Mouse (Mus musculus) right cerebral cortex, postnatal 14 days (tissue): Measurements from ENCODE around the gene Efcab6.

ENCODE experiments used
- DNase-seq: peaks from one replicate; pipeline ENCODE4 v3.0.0; 2022

Gene Efcab6

DNA sequence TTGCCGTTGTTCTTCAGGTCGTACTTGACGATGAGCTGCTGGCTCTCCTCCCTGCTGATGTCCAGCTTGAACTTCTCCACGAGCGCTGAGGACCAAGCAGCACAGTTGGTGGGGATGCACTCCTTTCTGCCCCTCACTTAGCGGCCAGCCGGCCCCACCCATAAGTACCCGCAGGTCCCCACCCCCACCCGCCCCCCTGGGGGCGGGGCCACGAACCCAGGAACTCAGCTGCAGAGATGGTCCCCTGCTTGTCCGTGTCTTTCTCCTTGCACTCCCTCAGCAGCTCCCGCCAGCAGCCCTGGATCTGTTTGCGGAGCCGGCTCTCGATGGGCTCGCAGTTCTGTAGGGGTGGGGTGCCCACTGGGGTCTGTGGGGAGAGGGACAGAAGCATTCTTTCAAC lies 194.2 kb downstream of the Efcab6 start:
- DNase-seq = no peak

DNA sequence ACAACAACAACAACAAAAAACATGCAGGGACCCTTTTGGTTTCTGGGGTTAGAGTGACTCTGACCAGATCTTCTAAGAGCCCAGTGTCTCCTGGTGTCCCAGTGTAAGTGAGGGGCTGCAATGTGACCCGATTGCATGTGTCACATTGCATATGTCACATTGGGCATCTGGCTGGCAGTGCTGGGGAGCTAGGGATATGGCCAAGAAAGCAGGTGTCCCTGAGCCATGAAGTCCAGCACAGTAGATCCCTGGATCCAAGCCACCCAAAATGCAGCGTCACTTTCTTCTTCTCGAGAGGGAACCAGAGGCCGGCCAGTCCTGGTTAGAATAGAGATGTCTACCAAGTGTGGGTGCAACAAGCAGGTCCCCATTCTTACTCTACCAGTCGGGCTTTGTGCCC lies 199.6 kb downstream of the Efcab6 start:
- DNase-seq = no peak

DNA sequence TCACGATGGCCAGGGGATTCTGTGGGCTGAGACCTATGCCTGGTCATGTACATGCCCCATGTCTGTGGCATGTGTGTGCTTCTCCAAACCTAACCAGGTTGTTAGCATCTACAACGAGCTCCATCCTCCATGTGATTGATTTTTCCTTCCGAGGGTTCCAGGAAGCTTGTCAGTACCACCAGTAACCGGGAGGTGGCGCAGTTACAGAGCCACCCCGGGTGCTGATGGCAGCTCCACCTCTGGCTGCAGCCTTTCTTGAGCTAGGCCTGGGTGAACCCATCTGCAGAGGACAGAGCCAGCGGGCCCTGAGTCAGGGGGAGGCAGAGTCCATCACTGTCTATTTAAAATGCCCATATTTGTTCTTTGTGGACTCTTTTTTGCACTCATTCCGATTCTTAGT lies 208.1 kb downstream of the Efcab6 start:
- DNase-seq = peak; percentile 77

DNA sequence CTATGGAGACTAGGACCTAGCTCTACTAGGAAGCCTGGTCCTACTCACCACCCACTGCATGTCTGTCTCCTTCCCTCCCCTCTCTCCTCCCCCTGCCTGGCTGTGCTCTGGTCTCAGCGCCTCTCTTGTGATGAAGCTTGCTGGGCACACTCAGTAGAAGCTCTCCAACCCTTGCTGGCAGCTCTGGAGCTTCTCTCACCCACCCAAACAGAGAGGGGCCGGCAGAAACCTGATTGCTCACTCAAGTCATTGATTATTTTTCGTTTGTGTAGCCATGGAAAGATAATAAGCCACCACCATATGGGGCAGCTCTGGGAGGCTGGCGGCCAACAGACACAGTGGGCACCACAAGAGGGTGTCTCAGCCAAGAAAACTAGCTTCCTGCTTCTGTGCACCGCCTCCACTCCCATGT lies 211.8 kb downstream of the Efcab6 start:
- DNase-seq = no peak

DNA sequence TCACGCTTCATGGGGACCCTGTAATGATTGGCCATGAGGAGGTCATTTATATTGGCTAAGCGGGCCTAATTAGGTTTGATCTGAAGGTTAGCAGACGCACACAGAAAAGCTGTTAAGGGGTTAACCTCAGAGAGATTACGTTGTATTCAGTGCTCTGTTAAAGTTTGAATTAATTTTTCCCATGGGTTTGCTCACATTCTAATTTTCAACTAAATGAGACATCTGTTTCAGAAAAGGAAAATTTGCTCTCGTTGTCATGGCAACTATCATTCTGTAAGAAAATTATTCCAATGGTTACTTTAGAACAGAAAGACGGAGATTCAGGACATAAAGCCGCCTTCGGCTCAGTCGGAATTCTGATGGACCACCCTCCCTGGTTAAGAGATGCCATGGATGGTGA lies 217.0 kb downstream of the Efcab6 start:
- DNase-seq = no peak

DNA sequence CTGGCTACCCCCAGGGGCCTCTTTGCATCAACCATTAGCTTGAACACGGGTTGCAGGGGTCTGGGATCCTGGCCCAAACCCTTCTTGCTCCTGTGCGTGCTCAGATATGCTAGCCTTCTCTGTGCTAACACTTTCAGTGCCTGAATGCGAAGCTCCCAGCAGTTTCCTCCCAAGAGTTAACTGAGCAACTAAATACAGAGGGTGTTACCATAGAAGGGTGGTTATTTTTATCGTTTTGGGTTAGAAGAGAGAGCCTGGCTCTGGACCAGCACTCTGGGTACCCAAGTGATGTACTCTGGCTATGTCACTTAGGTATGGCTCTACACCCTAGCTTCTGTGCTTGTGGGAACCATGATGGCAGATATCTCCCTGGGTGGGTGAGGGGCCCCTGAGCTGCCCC lies 217.7 kb downstream of the Efcab6 start:
- DNase-seq = peak; percentile 60

DNA sequence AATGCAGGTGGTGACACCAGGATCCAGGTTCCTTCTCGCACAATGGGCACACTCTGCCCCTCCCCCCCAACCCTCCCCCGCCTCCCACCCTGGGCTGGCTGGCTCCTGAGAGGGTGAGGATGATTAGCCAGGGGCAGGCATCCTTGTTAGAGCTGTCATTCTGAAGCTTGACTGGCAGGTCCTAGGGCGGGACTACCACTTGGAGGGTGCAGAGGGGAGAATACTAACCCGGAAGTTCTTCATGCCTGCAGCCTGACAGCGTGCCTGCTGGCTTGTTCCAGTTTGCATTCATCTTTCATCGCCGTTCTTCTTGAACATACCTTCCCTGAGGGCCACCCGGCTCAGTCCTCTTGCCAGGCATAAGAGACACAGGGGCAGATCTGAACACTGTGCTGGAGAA lies 218.6 kb downstream of the Efcab6 start:
- no peak for DNase-seq

DNA sequence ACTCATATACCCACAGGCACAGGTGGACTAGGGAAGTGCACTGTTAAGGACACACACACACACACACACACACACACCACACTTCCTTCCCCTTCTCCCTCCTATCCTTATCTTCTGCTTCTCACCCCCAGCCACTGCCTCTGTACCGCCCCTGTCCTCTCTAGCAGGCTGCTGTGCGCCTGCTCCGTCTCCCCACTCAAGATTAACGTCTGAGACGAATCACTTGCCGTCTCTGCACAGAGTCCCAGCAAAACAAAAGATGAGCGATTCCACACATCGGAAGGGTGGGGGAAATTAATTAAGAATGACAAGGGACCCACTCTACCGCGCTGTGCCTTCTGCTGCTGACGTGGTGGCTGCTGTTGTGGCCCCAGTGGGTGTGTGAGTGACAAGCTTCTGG lies 219.4 kb downstream of the Efcab6 start:
- no peak for DNase-seq

DNA sequence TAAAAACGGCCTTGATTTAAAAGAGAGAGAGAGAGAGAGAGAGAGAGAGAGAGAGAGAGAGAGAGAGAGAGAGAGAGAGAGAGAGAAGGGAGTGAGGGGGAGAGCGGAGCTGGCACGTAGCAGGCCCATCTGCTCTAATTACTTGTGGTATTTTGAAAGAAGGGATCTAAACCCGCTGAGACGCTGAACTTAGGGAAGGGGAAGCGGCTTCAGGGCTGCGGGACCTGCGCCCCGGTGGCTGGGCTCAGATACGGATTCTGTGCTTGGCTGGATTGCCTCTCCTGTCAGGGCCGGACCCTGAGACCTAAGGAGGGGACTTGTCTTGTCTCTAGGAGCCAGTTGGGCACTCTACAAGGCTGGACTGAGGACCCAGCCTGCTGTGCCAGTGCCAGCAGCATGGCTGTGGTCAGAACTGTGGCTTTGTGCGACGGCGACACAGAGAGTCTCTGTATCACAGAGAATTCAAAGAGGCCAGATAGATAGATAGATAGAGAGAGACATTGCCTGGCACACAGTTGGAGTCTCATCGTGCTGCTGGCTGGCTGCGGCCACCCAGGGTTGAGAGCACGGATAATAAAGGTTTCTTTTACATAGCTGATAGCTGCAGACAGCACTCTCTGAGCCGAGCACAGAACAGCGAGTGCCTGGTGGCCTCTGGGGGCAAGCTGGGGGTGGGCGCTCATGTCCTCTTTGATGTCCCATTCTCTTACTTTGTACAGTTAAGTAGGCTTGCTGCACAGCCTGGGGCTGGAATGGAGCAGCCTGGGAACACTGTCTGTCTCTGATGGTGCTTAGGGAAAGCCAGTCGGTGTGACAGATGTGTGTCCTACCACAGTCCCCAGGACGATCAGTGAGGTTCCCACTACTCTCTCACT lies 222.0 kb downstream of the Efcab6 start:
- no peak for DNase-seq

DNA sequence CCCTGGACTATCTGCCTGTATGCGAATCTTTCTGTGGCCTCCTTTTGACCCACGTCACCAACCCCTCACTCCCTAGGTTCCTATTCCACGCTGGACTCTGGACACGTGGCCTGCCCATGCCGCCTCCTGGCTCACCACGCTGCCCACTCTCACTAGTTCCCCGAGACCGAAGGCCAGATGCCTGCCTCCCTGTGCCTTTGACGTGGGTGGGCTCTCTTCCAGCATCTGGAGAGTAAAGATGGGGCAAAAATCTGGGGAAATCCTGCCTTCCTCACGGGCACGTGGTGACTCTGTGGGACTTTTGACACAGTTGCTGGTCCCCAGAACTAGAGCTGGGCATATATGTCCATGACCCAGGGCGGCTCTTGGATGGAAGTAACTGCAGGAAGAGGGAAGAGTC lies 222.8 kb downstream of the Efcab6 start:
- DNase-seq = no peak

DNA sequence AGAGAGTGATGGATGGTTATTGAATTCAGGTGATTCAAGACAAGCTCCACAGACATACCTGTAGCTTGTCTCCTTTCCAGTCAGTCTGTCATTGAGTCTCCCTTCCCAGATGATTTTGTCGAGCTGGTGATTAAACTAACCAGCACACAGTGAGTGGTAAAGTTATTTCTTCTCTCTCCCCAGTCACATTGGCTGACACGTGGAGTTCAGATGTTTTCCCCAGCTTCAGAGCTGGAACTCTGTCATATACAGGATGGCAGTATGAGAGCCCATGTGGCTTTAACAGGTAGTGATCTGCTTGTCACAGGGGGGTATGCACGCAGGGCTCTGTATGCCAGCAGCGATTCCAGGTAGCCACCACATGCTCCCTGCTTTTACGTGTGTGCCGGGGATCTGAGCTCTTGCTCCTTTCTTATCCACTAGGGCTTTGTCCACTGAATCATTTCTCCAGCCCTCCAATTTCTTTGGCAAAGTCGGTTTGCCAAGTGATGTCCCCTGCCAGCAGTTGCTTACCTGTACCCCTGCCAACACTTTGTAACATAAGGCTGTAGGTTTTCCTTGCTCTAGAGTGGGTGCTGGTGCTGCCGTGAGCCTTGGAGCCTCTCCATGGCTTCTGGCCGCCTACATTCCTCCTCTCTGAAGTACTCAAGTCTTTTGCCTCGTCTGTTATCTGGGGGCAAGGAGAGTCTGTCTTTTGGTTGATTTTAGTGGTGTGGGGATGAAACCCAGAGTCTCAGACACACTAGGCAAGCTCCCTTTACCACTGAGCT lies 224.0 kb downstream of the Efcab6 start:
- no peak for DNase-seq

DNA sequence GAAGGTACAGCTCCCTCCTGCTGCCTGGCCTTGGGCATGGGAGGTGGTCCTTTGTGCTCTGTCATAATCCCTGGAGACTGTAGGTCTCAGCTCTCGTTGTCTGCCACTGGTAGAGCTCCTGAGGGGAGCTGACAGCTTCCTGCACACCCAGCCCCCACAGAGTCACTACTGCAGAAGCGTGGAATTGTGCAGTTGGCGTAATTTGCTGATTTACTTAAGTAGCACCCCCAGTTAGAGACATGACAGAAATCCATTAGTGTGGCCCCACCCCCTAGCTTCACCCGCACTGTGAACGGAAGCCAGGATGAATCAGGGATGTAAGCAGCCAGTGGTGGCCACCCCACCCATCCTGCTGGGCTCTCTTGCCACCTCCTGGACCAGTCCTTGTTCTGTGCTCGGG lies 232.9 kb downstream of the Efcab6 start:
- peak; percentile 17 for DNase-seq

DNA sequence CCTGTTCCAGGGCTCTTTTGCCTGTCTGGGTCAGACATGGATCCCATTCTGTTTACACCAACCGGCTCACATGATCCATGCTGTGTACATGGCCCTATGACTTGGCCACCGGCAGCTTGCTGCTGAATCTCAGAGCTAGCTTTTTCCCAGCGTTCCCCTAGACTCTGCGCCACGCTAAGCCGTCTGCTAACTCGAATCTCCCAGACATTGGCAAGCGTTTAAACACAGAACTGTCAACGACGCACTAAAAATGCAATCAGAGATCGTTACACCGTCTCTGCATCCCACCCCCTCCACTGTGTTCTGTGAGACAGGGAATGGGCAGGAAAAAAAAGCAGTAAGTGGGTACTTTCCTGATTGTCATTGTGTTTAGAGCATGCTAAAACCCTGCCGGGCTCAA lies 236.0 kb downstream of the Efcab6 start:
- peak; percentile 34 for DNase-seq

DNA sequence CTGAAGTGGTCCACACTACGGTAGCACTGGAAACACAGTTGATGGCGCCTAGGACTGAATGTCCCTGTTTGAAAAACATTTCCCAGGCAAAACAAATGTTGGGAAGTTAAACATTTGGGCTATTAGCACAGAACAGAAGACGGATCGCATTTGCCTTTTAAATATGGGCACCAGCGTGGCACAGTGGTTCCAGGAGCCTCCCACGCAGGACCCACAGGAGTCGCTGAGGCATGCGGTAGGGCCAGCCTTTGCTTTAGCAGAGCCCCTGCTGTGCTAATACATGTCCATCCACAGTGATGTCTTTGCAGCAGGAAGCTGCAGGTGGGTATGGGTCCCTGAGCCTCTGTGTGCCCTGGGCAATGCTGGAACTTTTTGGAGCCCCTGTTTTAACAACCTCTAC lies 237.2 kb downstream of the Efcab6 start:
- DNase-seq = peak; percentile 5
